Mouse (Mus musculus) gastrocnemius, adult 2 months (tissue): Measurements from ENCODE around the gene Disp1. TPM values are rescaled to one million over a fixed set of nuclear protein-coding genes. Genes with fewer than 3 reads are reported as not detected.

Experiments
- DNase-seq: peaks from one replicate; pipeline ENCODE4 v3.0.0; 2022
- H3K27ac ChIP-seq: fragments of 200-600 bp; 2 replicates; pipeline ENCODE4 v1.8.1; 2022; ENCODE audit warnings: mild to moderate bottlenecking
- H3K4me3 ChIP-seq: fragments of 200-600 bp; 2 replicates; pipeline ENCODE4 v1.8.1; 2022; ENCODE audit warnings: mild to moderate bottlenecking, moderate library complexity
- CTCF ChIP-seq: fragments of 200-600 bp; IDR thresholded peaks from 2 replicates; pipeline ENCODE4 v1.8.1; 2022; ENCODE audit warnings: antibody characterized with exemption, mild to moderate bottlenecking, moderate library complexity
- intact Hi-C: fragments of 180-260 bp; cut with DNase I; formaldehyde crosslinking; loops from one replicate; pipeline ENCODE4 v1.15.1; 2025
- total RNA-seq, 2 experiments: library from RNA; stranded (reverse); gene quantifications; 2 replicates each; pipeline ENCODE4 v1.2.3; 2021

Gene Disp1
- total RNA-seq, 2 experiments from 2014 or later: 3.3 to 4.6 TPM

DNA sequence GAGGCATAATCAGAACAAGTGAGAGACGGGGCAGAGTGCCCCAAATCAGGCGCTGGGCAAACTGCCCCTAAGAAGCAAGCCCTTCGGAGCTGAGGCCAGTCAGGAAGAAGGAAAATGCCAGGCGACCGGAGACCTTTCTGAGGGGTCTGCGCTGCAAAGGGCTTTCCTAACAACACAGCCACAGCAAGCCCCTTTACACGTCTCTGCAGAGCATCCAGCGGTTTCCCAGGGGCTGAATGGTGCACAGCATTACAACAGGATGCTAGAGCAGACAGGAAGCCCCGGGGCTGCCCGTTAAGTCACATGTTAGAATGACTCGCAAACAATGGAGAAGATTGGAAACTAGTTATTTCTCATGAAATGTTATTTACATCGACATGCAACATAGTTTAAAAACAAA lies 53.5 kb downstream of the Disp1 start:
- no peak for DNase-seq
- intact Hi-C loops: no loop called here
- H3K4me3 ChIP-seq: peak overlapping the region; percentile 38; the same call in 1 of the 2 replicates
- peak overlapping the region; percentile 72 for H3K27ac ChIP-seq
- TF ChIP-seq CTCF: no peak

DNA sequence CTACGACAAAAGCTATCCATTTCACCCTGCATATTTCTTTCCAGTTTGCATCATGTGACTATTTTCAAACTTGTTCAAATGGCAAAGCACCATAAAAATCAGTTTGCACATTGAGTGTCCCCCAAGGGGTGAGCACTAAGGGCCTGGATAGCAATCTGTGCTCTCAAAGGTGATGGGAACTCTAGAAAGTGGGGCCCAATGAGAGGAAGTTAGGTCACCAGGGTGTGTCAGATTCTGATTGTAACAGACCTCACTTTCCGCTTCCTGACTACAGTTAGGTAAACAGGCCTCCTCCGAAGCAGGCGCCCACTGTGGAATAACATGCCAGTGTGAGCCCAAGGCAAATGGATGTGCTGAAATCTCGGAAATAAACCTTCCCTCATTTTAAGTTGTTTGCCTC lies 54.6 kb downstream of the Disp1 start:
- no peak for TF ChIP-seq CTCF
- intact Hi-C loops: no loop called here
- H3K27ac ChIP-seq: no peak overlapping the region
- no peak for DNase-seq
- H3K4me3 ChIP-seq: no peak overlapping the region

DNA sequence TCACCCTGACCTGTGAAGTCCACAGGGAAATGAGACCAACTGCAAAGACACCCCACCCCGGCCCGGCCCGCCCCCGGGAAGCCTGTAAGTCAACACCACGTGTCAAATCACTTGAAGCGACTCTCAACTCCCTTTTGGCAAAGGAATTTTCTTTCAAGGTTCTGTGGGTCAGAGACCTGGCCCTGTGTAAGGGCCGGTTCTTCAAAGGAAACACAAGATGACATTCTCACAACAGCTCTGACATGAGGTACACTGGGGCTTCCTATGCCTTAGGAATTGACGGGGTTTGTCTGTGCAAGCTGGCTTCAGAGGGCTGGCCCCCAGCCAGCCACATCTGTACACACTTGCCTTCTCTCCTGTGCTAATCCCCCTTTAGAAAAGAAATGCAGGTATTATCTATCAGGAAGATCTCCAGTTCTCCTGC lies 56.7 kb downstream of the Disp1 start:
- H3K27ac ChIP-seq: no peak overlapping the region
- no peak for DNase-seq
- TF ChIP-seq CTCF: no peak
- H3K4me3 ChIP-seq: no peak overlapping the region
- intact Hi-C loops: no loop called here

DNA sequence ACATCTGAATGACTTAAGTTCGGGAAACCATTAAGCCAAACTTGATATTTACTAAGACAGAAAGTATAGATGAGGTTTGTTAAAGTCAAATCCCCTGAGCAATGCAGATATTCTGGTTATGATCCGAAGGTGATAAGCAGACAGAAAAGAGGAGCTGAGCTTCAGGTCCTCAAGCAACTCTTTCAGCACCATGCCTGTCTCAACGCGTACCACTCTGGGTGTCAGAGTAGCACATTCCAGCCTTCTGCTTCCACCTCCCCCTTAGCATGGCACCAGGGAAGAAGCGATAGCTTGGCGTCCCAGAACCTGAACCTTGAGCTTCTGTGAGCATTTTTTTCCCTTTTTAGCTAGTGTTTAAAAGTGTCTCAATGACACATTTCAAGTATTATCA lies 57.1 kb downstream of the Disp1 start:
- TF ChIP-seq CTCF: no peak
- no peak for DNase-seq
- intact Hi-C loops: no loop called here
- Histone ChIP-seq H3K27ac (no peak overlapping the region), H3K4me3 (no peak overlapping the region)

DNA sequence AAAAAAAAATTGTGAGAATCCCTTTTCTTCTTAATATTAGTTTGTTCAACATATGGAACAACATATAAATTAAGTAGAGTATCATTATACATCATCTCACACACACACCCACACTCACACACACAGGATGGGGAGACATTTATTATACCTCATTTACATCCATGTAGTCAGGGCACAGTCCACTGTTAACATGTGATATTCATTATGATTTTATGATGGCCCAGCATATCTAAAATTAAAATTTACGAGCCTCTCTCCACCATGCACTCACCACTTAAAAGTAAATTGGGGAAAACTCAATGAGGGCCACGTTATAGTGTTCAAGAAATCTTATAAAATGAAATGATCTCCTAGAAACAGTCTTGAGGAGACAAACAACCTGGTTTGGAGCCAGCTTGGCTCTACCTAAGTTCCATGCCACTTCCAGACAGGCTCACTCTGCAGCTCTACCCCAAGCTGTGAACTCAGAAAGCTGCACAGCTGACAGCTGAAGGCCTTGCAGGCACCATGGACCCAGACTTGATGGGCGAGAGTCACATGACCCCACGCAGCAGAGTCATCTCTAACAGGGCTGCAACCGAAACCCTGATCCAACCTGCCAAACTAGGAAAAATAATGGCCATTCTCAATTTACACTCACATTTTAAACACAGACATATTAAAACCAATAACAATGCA lies 57.7 kb downstream of the Disp1 start:
- no peak for DNase-seq
- Histone ChIP-seq H3K4me3 (no peak overlapping the region), H3K27ac (no peak overlapping the region)
- intact Hi-C loops: no loop called here
- TF ChIP-seq CTCF: no peak

GRCm38 (mm10) chr1:183161057-183161456 lies 60.3 kb downstream of the Disp1 start:
- no peak for TF ChIP-seq CTCF
- Histone ChIP-seq H3K4me3 (no peak overlapping the region), H3K27ac (no peak overlapping the region)
- intact Hi-C loops: no loop called here
- DNase-seq: no peak

DNA sequence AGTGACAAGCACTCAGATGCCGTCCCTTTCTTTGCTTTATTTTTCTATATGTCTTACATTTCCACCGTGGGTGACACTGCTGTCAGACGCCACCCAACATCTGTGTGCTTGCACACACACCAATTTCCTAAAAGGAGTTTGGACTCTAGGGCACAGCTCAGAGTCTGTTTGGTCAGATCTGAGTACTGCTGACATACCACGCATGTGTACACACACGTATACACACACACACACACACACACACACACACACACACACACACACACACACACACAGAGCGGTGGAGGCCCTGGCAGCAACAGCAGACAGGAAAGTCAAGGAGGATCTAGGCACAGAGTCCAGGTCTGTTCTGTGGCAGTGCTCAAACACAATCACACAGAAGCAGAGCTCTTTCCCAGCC lies 61.1 kb downstream of the Disp1 start:
- intact Hi-C loops: no loop called here
- TF ChIP-seq CTCF: no peak
- DNase-seq: no peak
- Histone ChIP-seq H3K4me3 (no peak overlapping the region), H3K27ac (no peak overlapping the region)

DNA sequence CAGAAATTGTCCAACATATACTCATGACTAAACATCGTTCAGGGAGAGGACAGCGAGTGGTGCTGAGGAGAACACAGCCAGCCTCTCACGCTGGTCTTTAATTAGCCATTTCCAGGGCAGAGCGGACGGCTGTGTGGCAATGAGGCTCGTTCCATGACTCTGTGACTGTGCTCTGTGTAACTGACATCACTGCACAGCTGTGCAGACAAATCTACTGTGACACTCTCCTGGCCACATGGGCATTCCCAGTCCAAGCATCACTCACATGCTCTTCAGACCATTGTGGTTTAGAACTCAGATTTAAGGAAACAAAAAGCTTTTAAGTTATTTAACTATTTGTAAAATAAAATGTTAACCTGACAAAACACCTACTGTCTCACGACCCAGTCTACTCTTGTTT lies 62.1 kb downstream of the Disp1 start:
- no peak overlapping the region for H3K4me3 ChIP-seq
- no peak for DNase-seq
- TF ChIP-seq CTCF: no peak
- H3K27ac ChIP-seq: no peak overlapping the region
- intact Hi-C loops: no loop called here

DNA sequence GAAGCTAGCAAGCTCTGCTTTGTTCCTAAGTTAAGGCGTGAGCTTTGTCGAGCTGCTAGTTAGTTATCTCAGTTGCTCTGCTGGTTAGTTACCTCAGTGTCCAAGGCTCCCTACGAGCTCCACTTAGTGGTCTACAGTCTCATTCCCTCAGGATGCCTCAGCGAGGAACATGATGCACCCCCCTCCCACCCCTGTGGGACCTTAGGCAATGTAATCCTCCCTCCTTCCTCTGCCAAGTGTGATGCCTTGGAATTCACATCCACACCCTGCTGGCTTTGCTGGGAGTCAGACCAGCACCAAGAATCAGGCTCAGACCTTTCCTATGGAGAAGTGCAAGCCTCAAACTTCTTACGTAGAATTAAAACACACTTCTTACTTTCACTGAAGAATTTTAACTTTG lies 65.7 kb downstream of the Disp1 start:
- peak overlapping the region; percentile 73 for H3K27ac ChIP-seq
- no peak overlapping the region for H3K4me3 ChIP-seq
- TF ChIP-seq CTCF: no peak
- peak; percentile 77 for DNase-seq
- intact Hi-C loops: no loop called here

DNA sequence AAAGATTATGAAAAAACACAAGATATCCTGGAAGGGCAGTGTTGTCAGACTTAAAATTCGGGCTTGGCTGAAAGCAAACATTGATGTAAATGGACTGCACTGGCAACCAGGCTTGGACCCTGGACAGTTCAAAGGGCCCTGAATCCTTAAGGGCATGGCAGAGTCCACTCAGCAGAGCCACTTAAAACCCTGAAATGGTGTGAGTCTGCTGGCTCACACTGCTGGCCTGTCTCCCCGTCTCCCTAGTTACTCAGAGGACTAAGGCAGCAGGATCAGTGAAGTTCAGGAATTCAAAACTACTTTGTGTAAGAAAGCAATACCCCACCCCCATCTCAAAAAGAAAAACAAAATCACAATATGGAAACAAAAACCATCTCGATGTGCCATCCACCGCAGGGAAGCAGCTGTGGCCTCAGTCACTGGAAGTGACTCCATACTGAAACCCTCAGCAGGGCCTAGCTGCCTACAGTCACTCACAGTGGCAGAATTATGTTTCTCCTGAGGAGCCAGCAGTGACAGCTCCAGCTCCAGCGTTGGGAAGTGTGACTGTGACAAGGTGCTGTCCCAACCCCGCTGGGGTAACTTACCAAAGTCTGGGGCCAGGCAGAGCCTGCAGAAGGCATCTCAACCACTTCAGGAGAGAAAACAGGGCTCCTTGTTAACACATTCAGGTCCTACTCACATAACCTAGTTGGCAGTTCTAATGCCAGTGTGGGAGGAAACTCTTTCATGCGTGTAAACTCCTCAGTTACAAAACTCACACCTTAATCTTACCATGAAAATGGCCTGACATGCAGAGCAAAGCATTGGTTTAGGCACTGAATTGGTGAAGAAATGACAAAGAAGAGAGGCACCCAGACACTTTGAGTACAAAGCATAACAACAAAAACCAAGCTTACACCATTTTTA lies 66.8 kb downstream of the Disp1 start:
- DNase-seq: peak; percentile 26
- Histone ChIP-seq H3K27ac (peak overlapping the region; percentile 73), H3K4me3 (no peak overlapping the region)
- intact Hi-C loops: no loop called here
- TF ChIP-seq CTCF: no peak

GRCm38 (mm10) chr1:183153354-183153753 lies 68.0 kb downstream of the Disp1 start:
- no peak overlapping the region for H3K27ac ChIP-seq
- no peak for DNase-seq
- no peak overlapping the region for H3K4me3 ChIP-seq
- no peak for TF ChIP-seq CTCF
- intact Hi-C loops: no loop called here

- intact Hi-C loops: no loop called here
- DNase-seq: no peak
- H3K4me3 ChIP-seq: no peak overlapping the region
- TF ChIP-seq CTCF: no peak
- no peak overlapping the region for H3K27ac ChIP-seq
Measured at GRCm38 (mm10) chr1:183151510-183152319, 69.6 kb downstream of the Disp1 start.

- TF ChIP-seq CTCF: no peak
- DNase-seq: peak; percentile 49
- H3K4me3 ChIP-seq: no peak overlapping the region
- no peak overlapping the region for H3K27ac ChIP-seq
- intact Hi-C loops: no loop called here
Measured at GRCm38 (mm10) chr1:183150379-183150840, 70.9 kb downstream of the Disp1 start.
